Mouse (Mus musculus): ENCODE measurements at regions not wholly inside any gene's neighbourhood (a gene's known extent, or its start where the extent isn't known, plus 50 kb on each side); places are given as distances from the start of the nearest gene placed in this dataset.

DNA sequence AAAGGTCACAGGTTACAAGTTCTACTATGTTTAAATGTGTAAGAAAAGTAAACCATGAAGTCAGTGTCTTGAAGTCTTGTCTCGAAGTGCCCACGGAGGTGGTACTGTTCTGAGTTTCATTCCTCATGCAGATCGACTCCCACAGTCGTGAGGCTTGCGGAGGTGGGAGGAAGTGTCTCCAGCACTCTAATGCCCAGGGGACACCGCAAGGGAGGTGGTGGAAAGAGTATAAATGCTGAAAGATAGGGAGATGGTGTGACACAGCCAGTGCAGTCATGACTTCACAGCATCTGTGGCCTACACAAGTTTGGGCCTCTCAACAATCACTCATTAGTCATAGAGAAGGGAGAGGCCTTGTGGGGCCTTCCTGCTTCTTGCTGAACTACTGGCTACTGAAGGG, 112.8 kb upstream of the Adra1d start:
- 85% methylated on average over 6 of the region's 6 CpGs for WGBS
- Histone ChIP-seq H3K27ac (replicated peaks in 1 of 2; ENCODE audit: control insufficient read depth in 1 of 2, insufficient read depth in 1 of 2, low read depth in 2 of 2, low read length in 2 of 2) (no peak overlapping the region), H3K4me1 (ENCODE audit: control insufficient read depth in 2 of 2, insufficient read depth in 2 of 2, low read length in 2 of 2) (no peaks in the 10 kb centered on the region), H3K4me2 (ENCODE audit: low read length) (no peak overlapping the region), H3K9me3 (ENCODE audit: control insufficient read depth, low read length) (no peaks in the 10 kb centered on the region), H3K27me3 (ENCODE audit: control insufficient read depth, insufficient read depth, low read length) (no peaks in the 10 kb centered on the region), H3K36me3 (ENCODE audit: control insufficient read depth, insufficient read depth, low read length) (no peaks in the 10 kb centered on the region), H3K4me3 (ENCODE audit: control insufficient read depth in 1 of 2, insufficient read depth in 1 of 2, low read depth in 1 of 2, low read length in 2 of 2) (no peak overlapping the region), H3K9ac (ENCODE audit: low read length) (no peak overlapping the region)
- no peak for ATAC-seq (ENCODE audit: insufficient number of reproducible peaks, insufficient read depth, low FRiP score, low read depth)

DNA sequence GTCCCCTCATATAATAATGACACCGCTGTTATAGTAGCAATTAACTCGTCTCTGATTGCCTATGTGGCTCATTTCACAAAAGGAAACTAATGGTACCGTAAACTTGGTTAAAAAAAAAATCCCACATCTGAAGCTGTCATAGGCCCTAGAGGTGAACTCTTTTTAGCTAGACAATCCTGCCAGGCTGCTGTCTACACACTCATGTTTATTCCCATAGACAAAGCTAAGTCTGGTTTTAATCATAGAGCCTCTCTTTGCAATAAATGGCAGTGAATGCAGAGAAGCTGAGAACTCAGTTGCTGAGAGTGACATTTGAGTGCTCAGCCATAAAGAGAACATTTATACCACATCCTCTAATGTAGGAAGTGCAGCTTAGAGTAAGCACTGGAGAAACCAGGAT, 111.3 kb upstream of the Adra1d start:
- Histone ChIP-seq H3K27me3 (ENCODE audit: control insufficient read depth, insufficient read depth, low read length) (no peaks in the 10 kb centered on the region), H3K27ac (replicated peaks in 1 of 2; ENCODE audit: control insufficient read depth in 1 of 2, insufficient read depth in 1 of 2, low read depth in 2 of 2, low read length in 2 of 2) (no peak overlapping the region), H3K4me2 (ENCODE audit: low read length) (no peak overlapping the region), H3K4me1 (ENCODE audit: control insufficient read depth in 2 of 2, insufficient read depth in 2 of 2, low read length in 2 of 2) (no peaks in the 10 kb centered on the region), H3K36me3 (ENCODE audit: control insufficient read depth, insufficient read depth, low read length) (no peaks in the 10 kb centered on the region), H3K9me3 (ENCODE audit: control insufficient read depth, low read length) (no peaks in the 10 kb centered on the region), H3K4me3 (ENCODE audit: control insufficient read depth in 1 of 2, insufficient read depth in 1 of 2, low read depth in 1 of 2, low read length in 2 of 2) (no peak overlapping the region), H3K9ac (ENCODE audit: low read length) (no peak overlapping the region)
- ATAC-seq (ENCODE audit: insufficient number of reproducible peaks, insufficient read depth, low FRiP score, low read depth): no peak
- WGBS: 79% methylated on average over 3 of the region's 3 CpGs

DNA sequence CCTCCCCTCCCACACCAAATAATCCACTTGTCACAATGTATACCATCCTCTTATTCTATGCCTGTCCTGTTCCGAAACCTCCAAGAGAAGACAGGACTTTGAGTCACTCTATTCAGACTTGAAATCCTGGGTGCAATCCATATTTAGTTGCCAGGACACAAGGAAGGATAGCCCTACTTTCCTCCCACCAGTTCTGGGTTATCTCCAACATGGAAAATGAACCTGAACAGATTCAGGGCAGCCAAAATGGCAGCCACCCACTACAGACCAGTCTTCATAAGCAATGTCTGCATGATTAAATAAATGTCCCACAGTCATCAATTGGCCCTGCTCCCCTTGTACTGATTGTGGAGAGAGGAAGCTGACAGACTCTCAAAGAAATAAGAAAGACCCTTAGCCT, 110.6 kb upstream of the Adra1d start:
- no peaks in the 10 kb centered on the region for H3K36me3 ChIP-seq (ENCODE audit: control insufficient read depth, insufficient read depth, low read length)
- no peak overlapping the region for H3K27ac ChIP-seq (replicated peaks in 1 of 2; ENCODE audit: control insufficient read depth in 1 of 2, insufficient read depth in 1 of 2, low read depth in 2 of 2, low read length in 2 of 2)
- no peak overlapping the region for H3K4me3 ChIP-seq (ENCODE audit: control insufficient read depth in 1 of 2, insufficient read depth in 1 of 2, low read depth in 1 of 2, low read length in 2 of 2)
- no peak for ATAC-seq (ENCODE audit: insufficient number of reproducible peaks, insufficient read depth, low FRiP score, low read depth)
- H3K9me3 ChIP-seq (ENCODE audit: control insufficient read depth, low read length): no peaks in the 10 kb centered on the region
- H3K4me2 ChIP-seq (ENCODE audit: low read length): no peak overlapping the region
- no peak overlapping the region for H3K9ac ChIP-seq (ENCODE audit: low read length)
- no peaks in the 10 kb centered on the region for H3K27me3 ChIP-seq (ENCODE audit: control insufficient read depth, insufficient read depth, low read length)
- WGBS: 100% methylated on average over 1 of the region's 1 CpGs
- H3K4me1 ChIP-seq (ENCODE audit: control insufficient read depth in 2 of 2, insufficient read depth in 2 of 2, low read length in 2 of 2): no peaks in the 10 kb centered on the region

DNA sequence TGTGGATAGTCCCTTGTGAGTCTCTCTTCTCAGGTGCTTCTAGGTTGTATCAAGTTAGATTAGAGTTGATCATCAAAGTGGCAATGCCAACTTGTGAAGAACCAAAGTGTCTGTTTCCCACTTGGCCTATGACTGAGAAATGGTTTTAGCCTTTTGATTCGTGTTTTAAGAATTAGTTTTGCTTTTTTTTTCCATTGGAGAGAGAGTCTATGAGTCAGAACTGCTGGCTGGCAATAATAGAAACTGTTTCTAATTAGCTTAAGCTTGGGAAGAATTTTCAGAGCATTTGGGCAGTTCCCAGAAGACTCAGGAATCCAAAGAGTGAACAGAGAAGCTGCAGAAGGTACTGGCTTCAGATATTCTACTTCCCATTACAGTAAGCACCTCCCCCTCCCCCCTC, 110.1 kb upstream of the Adra1d start:
- 67% methylated on average over 1 of the region's 1 CpGs for WGBS
- Histone ChIP-seq H3K27me3 (ENCODE audit: control insufficient read depth, insufficient read depth, low read length) (no peaks in the 10 kb centered on the region), H3K9me3 (ENCODE audit: control insufficient read depth, low read length) (no peaks in the 10 kb centered on the region), H3K4me2 (ENCODE audit: low read length) (no peak overlapping the region), H3K27ac (replicated peaks in 1 of 2; ENCODE audit: control insufficient read depth in 1 of 2, insufficient read depth in 1 of 2, low read depth in 2 of 2, low read length in 2 of 2) (no peak overlapping the region), H3K36me3 (ENCODE audit: control insufficient read depth, insufficient read depth, low read length) (no peaks in the 10 kb centered on the region), H3K4me1 (ENCODE audit: control insufficient read depth in 2 of 2, insufficient read depth in 2 of 2, low read length in 2 of 2) (no peaks in the 10 kb centered on the region), H3K4me3 (ENCODE audit: control insufficient read depth in 1 of 2, insufficient read depth in 1 of 2, low read depth in 1 of 2, low read length in 2 of 2) (no peak overlapping the region), H3K9ac (ENCODE audit: low read length) (no peak overlapping the region)
- no peak for ATAC-seq (ENCODE audit: insufficient number of reproducible peaks, insufficient read depth, low FRiP score, low read depth)

DNA sequence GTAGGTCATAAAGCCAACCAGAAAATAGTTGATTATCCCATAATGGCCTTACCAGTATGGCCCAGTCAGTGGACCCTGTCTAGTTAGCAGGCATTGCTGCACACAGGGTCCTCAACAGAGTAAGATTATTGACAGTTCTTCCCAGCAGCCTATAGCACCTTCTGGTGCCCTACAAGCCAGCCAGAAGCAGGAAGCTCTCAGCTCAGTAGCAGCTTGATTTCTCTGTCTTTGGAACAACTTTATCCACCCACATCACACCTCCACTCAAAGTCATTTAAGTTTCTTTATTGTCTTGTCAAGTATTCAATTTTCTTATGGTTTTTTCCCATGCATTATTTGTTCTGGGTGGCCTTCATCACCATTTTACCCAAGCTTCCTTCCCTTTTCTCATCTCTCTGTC, 108.8 kb upstream of the Adra1d start:
- Histone ChIP-seq H3K27ac (replicated peaks in 1 of 2; ENCODE audit: control insufficient read depth in 1 of 2, insufficient read depth in 1 of 2, low read depth in 2 of 2, low read length in 2 of 2) (no peak overlapping the region), H3K4me3 (ENCODE audit: control insufficient read depth in 1 of 2, insufficient read depth in 1 of 2, low read depth in 1 of 2, low read length in 2 of 2) (no peak overlapping the region), H3K4me1 (ENCODE audit: control insufficient read depth in 2 of 2, insufficient read depth in 2 of 2, low read length in 2 of 2) (0 out of 4 replicates have a peak, but pooled peaks cover 0 to 3% of the 10 kb centered on the region in 2 experiments), H3K4me2 (ENCODE audit: low read length) (no peak overlapping the region), H3K9ac (ENCODE audit: low read length) (no peak overlapping the region), H3K36me3 (ENCODE audit: control insufficient read depth, insufficient read depth, low read length) (no peaks in the 10 kb centered on the region), H3K27me3 (ENCODE audit: control insufficient read depth, insufficient read depth, low read length) (no peaks in the 10 kb centered on the region), H3K9me3 (ENCODE audit: control insufficient read depth, low read length) (no peaks in the 10 kb centered on the region)
- ATAC-seq (ENCODE audit: insufficient number of reproducible peaks, insufficient read depth, low FRiP score, low read depth): no peak

DNA sequence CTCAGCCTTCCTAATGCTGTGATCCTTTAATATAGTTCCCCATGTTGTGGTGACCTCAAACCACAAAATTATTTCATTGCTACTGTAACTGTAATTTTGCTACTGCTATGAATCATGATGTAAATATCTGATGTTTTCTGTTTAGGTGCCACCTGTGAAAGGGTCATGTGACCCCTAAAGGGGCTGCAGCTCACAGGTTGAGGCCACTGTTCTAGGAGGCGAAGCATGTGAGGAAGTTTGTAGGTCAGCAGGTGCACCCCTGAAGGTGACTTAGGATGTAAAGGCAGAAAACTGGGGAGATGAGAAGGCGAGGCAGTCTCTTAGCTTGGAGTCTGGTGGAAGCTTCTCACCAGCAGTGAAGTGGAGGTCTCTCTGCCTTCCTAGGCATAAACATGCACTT, 105.8 kb upstream of the Adra1d start:
- Histone ChIP-seq H3K4me1 (ENCODE audit: control insufficient read depth in 2 of 2, insufficient read depth in 2 of 2, low read length in 2 of 2) (0 out of 4 replicates have a peak, but pooled peaks cover 0 to 3% of the 10 kb centered on the region in 2 experiments), H3K9me3 (ENCODE audit: control insufficient read depth, low read length) (no peaks in the 10 kb centered on the region), H3K4me2 (ENCODE audit: low read length) (no peak overlapping the region), H3K9ac (ENCODE audit: low read length) (no peak overlapping the region), H3K27me3 (ENCODE audit: control insufficient read depth, insufficient read depth, low read length) (no peaks in the 10 kb centered on the region), H3K36me3 (ENCODE audit: control insufficient read depth, insufficient read depth, low read length) (no peaks in the 10 kb centered on the region), H3K27ac (replicated peaks in 1 of 2; ENCODE audit: control insufficient read depth in 1 of 2, insufficient read depth in 1 of 2, low read depth in 2 of 2, low read length in 2 of 2) (no peak overlapping the region), H3K4me3 (ENCODE audit: control insufficient read depth in 1 of 2, insufficient read depth in 1 of 2, low read depth in 1 of 2, low read length in 2 of 2) (no peak overlapping the region)
- ATAC-seq (ENCODE audit: insufficient number of reproducible peaks, insufficient read depth, low FRiP score, low read depth): no peak
- 94% methylated on average over 2 of the region's 2 CpGs for WGBS

DNA sequence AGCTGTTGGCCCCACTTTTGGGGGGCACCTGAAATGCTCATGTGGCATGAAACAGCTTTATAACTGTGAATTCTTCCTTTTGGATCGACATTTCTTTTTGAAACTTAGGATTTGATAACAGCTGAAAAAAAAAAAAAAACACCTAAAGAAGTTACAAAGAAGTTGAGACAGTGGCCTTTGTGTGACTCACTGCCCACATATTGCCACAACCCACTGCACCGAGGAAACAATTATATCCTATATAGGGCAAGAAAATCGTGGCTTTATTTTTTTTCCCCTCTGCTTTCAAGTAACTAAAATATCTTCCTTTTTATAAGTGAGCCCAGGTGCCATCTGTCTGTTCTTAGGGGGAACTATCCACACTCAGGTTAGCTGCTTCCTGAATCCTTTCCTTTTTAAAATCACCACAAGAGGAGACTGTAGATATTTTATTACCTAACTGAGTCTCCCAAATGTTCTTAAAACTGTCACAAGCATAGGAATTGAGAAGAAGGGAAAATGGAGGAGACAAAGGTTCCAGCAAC, 104.8 kb upstream of the Adra1d start:
- no peaks in the 10 kb centered on the region for H3K9me3 ChIP-seq (ENCODE audit: control insufficient read depth, low read length)
- no peak overlapping the region for H3K27ac ChIP-seq (replicated peaks in 1 of 2; ENCODE audit: control insufficient read depth in 1 of 2, insufficient read depth in 1 of 2, low read depth in 2 of 2, low read length in 2 of 2)
- H3K27me3 ChIP-seq (ENCODE audit: control insufficient read depth, insufficient read depth, low read length): no peaks in the 10 kb centered on the region
- ATAC-seq (ENCODE audit: insufficient number of reproducible peaks, insufficient read depth, low FRiP score, low read depth): no peak
- no peak overlapping the region for H3K9ac ChIP-seq (ENCODE audit: low read length)
- H3K36me3 ChIP-seq (ENCODE audit: control insufficient read depth, insufficient read depth, low read length): no peaks in the 10 kb centered on the region
- no peak overlapping the region for H3K4me3 ChIP-seq (ENCODE audit: control insufficient read depth in 1 of 2, insufficient read depth in 1 of 2, low read depth in 1 of 2, low read length in 2 of 2)
- 69% methylated on average over 3 of the region's 3 CpGs for WGBS
- H3K4me2 ChIP-seq (ENCODE audit: low read length): no peak overlapping the region
- 0 out of 4 replicates have a peak, but pooled peaks cover 0 to 3% of the 10 kb centered on the region in 2 experiments for H3K4me1 ChIP-seq (ENCODE audit: control insufficient read depth in 2 of 2, insufficient read depth in 2 of 2, low read length in 2 of 2)

DNA sequence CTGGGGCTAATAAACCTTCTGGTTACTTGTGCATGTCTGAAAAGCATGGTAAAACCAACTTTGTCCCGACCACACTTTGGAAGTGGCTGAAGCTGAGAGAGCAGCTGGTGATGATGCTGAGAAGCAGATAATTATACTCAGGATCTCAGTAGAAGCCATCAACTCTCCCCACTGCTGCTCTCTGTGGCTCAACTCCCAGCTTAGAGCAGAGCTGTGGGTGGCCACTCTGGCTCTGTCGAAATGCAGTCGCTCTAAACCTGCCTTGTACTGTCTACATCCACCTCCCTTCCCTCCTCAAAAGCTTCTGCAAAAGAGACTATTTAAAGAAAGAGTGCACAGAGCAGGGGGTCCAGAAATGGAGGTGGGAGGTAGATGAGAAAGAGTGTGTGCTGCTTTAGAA, 102.5 kb upstream of the Adra1d start:
- no peak overlapping the region for H3K27ac ChIP-seq (replicated peaks in 1 of 2; ENCODE audit: control insufficient read depth in 1 of 2, insufficient read depth in 1 of 2, low read depth in 2 of 2, low read length in 2 of 2)
- no peak overlapping the region for H3K9ac ChIP-seq (ENCODE audit: low read length)
- 0 out of 4 replicates have a peak, but pooled peaks cover 0 to 3% of the 10 kb centered on the region in 2 experiments for H3K4me1 ChIP-seq (ENCODE audit: control insufficient read depth in 2 of 2, insufficient read depth in 2 of 2, low read length in 2 of 2)
- no peaks in the 10 kb centered on the region for H3K9me3 ChIP-seq (ENCODE audit: control insufficient read depth, low read length)
- no peak overlapping the region for H3K4me3 ChIP-seq (ENCODE audit: control insufficient read depth in 1 of 2, insufficient read depth in 1 of 2, low read depth in 1 of 2, low read length in 2 of 2)
- no peak for ATAC-seq (ENCODE audit: insufficient number of reproducible peaks, insufficient read depth, low FRiP score, low read depth)
- 81% methylated on average over 3 of the region's 3 CpGs for WGBS
- no peak overlapping the region for H3K4me2 ChIP-seq (ENCODE audit: low read length)
- H3K36me3 ChIP-seq (ENCODE audit: control insufficient read depth, insufficient read depth, low read length): no peaks in the 10 kb centered on the region
- no peaks in the 10 kb centered on the region for H3K27me3 ChIP-seq (ENCODE audit: control insufficient read depth, insufficient read depth, low read length)
